Mouse (Mus musculus): ENCODE measurements around the gene Ddah1. TPM values are rescaled to one million over a fixed set of nuclear protein-coding genes. Genes with fewer than 3 reads are reported as not detected.
A peak's percentile ranks its signal among the peaks of the same experiment; 100 is the strongest.
"Not testable (repeated sequence)": the region's sequence is repeated elsewhere in the genome, so short reads cannot be mapped to it uniquely, and the experiment has no call there.

Ddah1 gene
- polyA plus RNA-seq, 1 experiment from 2014 or later, result 55.0 TPM

- WGBS, result 71% methylated on average over 6 of the region's 6 CpGs
- no peaks in the 10 kb centered on the region for H3K36me3 ChIP-seq
- H3K9me3 ChIP-seq, result no peaks in the 10 kb centered on the region
- DNase-seq (ENCODE audit: low spot score), result no peak
- no peak overlapping the region for H3K4me3 ChIP-seq
- no peak overlapping the region for H3K27ac ChIP-seq
- H3K27me3 ChIP-seq (ENCODE audit: insufficient read depth, poor library complexity, severe bottlenecking), result no peaks in the 10 kb centered on the region
- H3K4me1 ChIP-seq, result peaks cover 25% of the 10 kb centered on the region
Measured at GRCm38 (mm10) chr3:145913263-145913662, 154.8 kb downstream of the Ddah1 start.

GRCm38 (mm10) chr3:145913942-145914341 is 155.5 kb downstream of the Ddah1 start:
- not testable (repeated sequence) for H3K36me3 ChIP-seq; H3K4me3 ChIP-seq; H3K27me3 ChIP-seq (ENCODE audit: insufficient read depth, poor library complexity, severe bottlenecking); DNase-seq (ENCODE audit: low spot score); H3K27ac ChIP-seq; H3K9me3 ChIP-seq
- WGBS, result 65% methylated on average over 7 of the region's 7 CpGs
- H3K4me1 ChIP-seq, result peaks cover 25% of the 10 kb centered on the region

GRCm38 (mm10) chr3:145916374-145916773 is 157.9 kb downstream of the Ddah1 start:
- H3K4me1 ChIP-seq, result peaks cover 17% of the 10 kb centered on the region; the same call in 1 of the 2 replicates
- H3K36me3 ChIP-seq, result no peaks in the 10 kb centered on the region
- no peak overlapping the region for H3K27ac ChIP-seq
- no peaks in the 10 kb centered on the region for H3K27me3 ChIP-seq (ENCODE audit: insufficient read depth, poor library complexity, severe bottlenecking)
- 88% methylated on average over 5 of the region's 5 CpGs for WGBS
- no peak for DNase-seq (ENCODE audit: low spot score)
- H3K9me3 ChIP-seq, result no peaks in the 10 kb centered on the region
- no peak overlapping the region for H3K4me3 ChIP-seq

- Histone ChIP-seq H3K4me3 (no peak overlapping the region), H3K27ac (no peak overlapping the region), H3K9me3 (no peaks in the 10 kb centered on the region), H3K4me1 (peaks cover 17% of the 10 kb centered on the region; the same call in 1 of the 2 replicates), H3K36me3 (no peaks in the 10 kb centered on the region), H3K27me3 (ENCODE audit: insufficient read depth, poor library complexity, severe bottlenecking) (no peaks in the 10 kb centered on the region)
- DNase-seq (ENCODE audit: low spot score), result no peak
- WGBS, result 64% methylated on average over 4 of the region's 4 CpGs
Measured at GRCm38 (mm10) chr3:145916826-145917225, 158.4 kb downstream of the Ddah1 start.

GRCm38 (mm10) chr3:145922019-145922854 is 163.8 kb downstream of the Ddah1 start, which contains the start of gene Bcl10:
TSS of gene Bcl10 (plus strand) at chr3:145922804.
- Histone ChIP-seq H3K27me3 (ENCODE audit: insufficient read depth, poor library complexity, severe bottlenecking) (no peaks in the 10 kb centered on the region), H3K27ac (peak within 1 kb of the TSS; percentile 96), H3K4me3 (peak within 1 kb of the TSS; percentile 91), H3K9me3 (no peaks in the 10 kb centered on the region), H3K4me1 (peaks cover 29% of the 10 kb centered on the region; the same call in 1 of the 2 replicates), H3K36me3 (no peaks in the 10 kb centered on the region)
- WGBS, result 25% methylated on average over 11 of the region's 11 CpGs
- DNase-seq (ENCODE audit: low spot score), result no peak

GRCm38 (mm10) chr3:145922971-145923370 is 164.5 kb downstream of the Ddah1 start:
- Histone ChIP-seq H3K27me3 (ENCODE audit: insufficient read depth, poor library complexity, severe bottlenecking) (no peaks in the 10 kb centered on the region), H3K36me3 (peaks cover 5% of the 10 kb centered on the region; the same call in 1 of the 2 replicates), H3K9me3 (no peaks in the 10 kb centered on the region), H3K27ac (peak overlapping the region; percentile 96; the same call in 1 of the 2 replicates), H3K4me1 (peaks cover 28% of the 10 kb centered on the region; the same call in 1 of the 2 replicates), H3K4me3 (no peak overlapping the region)
- no peak for DNase-seq (ENCODE audit: low spot score)
- WGBS, result 53% methylated on average over 3 of the region's 3 CpGs

- H3K9me3 ChIP-seq, result no peaks in the 10 kb centered on the region
- H3K4me3 ChIP-seq, result peak overlapping the region; percentile 91
- WGBS, result under 1% methylated on average over 58 of the region's 58 CpGs
- no peaks in the 10 kb centered on the region for H3K27me3 ChIP-seq (ENCODE audit: insufficient read depth, poor library complexity, severe bottlenecking)
- peaks cover 12% of the 10 kb centered on the region; the same call in 1 of the 2 replicates for H3K36me3 ChIP-seq
- peak; percentile 100 for DNase-seq (ENCODE audit: low spot score)
- peaks cover 28% of the 10 kb centered on the region; the same call in 1 of the 2 replicates for H3K4me1 ChIP-seq
- peak overlapping the region; percentile 96 for H3K27ac ChIP-seq
Measured at GRCm38 (mm10) chr3:145923874-145924577, 165.6 kb downstream of the Ddah1 start.

GRCm38 (mm10) chr3:145924649-145925337 is 166.3 kb downstream of the Ddah1 start:
- DNase-seq (ENCODE audit: low spot score), result no peak
- peak overlapping the region; percentile 91 for H3K4me3 ChIP-seq
- H3K4me1 ChIP-seq, result peaks cover 28% of the 10 kb centered on the region; the same call in 1 of the 2 replicates
- H3K36me3 ChIP-seq, result peaks cover 15% of the 10 kb centered on the region; the same call in 1 of the 2 replicates
- peak overlapping the region; percentile 96 for H3K27ac ChIP-seq
- WGBS, result 4% methylated on average over 39 of the region's 39 CpGs
- H3K9me3 ChIP-seq, result no peaks in the 10 kb centered on the region
- H3K27me3 ChIP-seq (ENCODE audit: insufficient read depth, poor library complexity, severe bottlenecking), result no peaks in the 10 kb centered on the region

GRCm38 (mm10) chr3:145925506-145925905 is 167.0 kb downstream of the Ddah1 start:
- peaks cover 28% of the 10 kb centered on the region; the same call in 1 of the 2 replicates for H3K4me1 ChIP-seq
- H3K27me3 ChIP-seq (ENCODE audit: insufficient read depth, poor library complexity, severe bottlenecking), result no peaks in the 10 kb centered on the region
- DNase-seq (ENCODE audit: low spot score), result no peak
- no peaks in the 10 kb centered on the region for H3K9me3 ChIP-seq
- peak overlapping the region; percentile 91 for H3K4me3 ChIP-seq
- H3K36me3 ChIP-seq, result peaks cover 20% of the 10 kb centered on the region
- 64% methylated on average over 5 of the region's 5 CpGs for WGBS
- H3K27ac ChIP-seq, result no peak overlapping the region

- no peaks in the 10 kb centered on the region for H3K27me3 ChIP-seq (ENCODE audit: insufficient read depth, poor library complexity, severe bottlenecking)
- H3K36me3 ChIP-seq, result peaks cover 57% of the 10 kb centered on the region
- no peak for DNase-seq (ENCODE audit: low spot score)
- peaks cover 15% of the 10 kb centered on the region; the same call in 1 of the 2 replicates for H3K4me1 ChIP-seq
- no peaks in the 10 kb centered on the region for H3K9me3 ChIP-seq
- H3K27ac ChIP-seq, result no peak overlapping the region
- H3K4me3 ChIP-seq, result no peak overlapping the region
- 73% methylated on average over 7 of the region's 7 CpGs for WGBS
Measured at GRCm38 (mm10) chr3:145929525-145930400, 171.3 kb downstream of the Ddah1 start.

- H3K36me3 ChIP-seq, result peaks cover 47% of the 10 kb centered on the region
- DNase-seq (ENCODE audit: low spot score), result no peak
- no peaks in the 10 kb centered on the region for H3K9me3 ChIP-seq
- WGBS, result 70% methylated on average over 9 of the region's 9 CpGs
- no peak overlapping the region for H3K27ac ChIP-seq
- H3K27me3 ChIP-seq (ENCODE audit: insufficient read depth, poor library complexity, severe bottlenecking), result no peaks in the 10 kb centered on the region
- H3K4me3 ChIP-seq, result no peak overlapping the region
- peaks cover 8% of the 10 kb centered on the region for H3K4me1 ChIP-seq
Measured at GRCm38 (mm10) chr3:145933845-145934244, 175.4 kb downstream of the Ddah1 start.
